Mouse (Mus musculus): ENCODE data around the gene Fam102a. TPM values are rescaled to one million over a fixed set of nuclear protein-coding genes. Genes with fewer than 3 reads are reported as not detected.

The Fam102a gene
- polyA plus RNA-seq, 1 experiment from 2014 or later = 19.9 TPM

- ATAC-seq (ENCODE audit: insufficient read depth) (no peak), DNase-seq (no peak)
- Histone ChIP-seq H3K36me3 (ENCODE audit: insufficient read depth) (peaks cover 23% of the 10 kb centered on the region; the same call in 1 of the 2 replicates), H3K4me1 (ENCODE audit: insufficient read depth) (peaks cover 15% of the 10 kb centered on the region), H3K4me2 (no peak overlapping the region), H3K4me3 (ENCODE audit: low read depth, low read length) (no peak overlapping the region), H3K9me3 (ENCODE audit: low read depth, low read length) (no peaks in the 10 kb centered on the region), H3K27me3 (ENCODE audit: insufficient read depth, low read length) (no peaks in the 10 kb centered on the region), H3K9ac (no peak overlapping the region), H3K27ac (ENCODE audit: low read depth) (no peak overlapping the region)
- TF ChIP-seq CTCF (IDR thresholded peaks at IDR 0.05; ENCODE audit: low read depth) = no peak
- WGBS = 62% methylated on average over 10 of the region's 10 CpGs
Observed at GRCm38 (mm10) chr2:32590224-32590623, 55.1 kb downstream of the Fam102a start.

GRCm38 (mm10) chr2:32591249-32591648, 56.1 kb downstream of the Fam102a start:
- ATAC-seq (ENCODE audit: insufficient read depth) (no peak), DNase-seq (no peak)
- H3K27me3 ChIP-seq (ENCODE audit: insufficient read depth, low read length) = no peaks in the 10 kb centered on the region
- TF ChIP-seq CTCF (IDR thresholded peaks at IDR 0.05; ENCODE audit: low read depth) = no peak
- no peak overlapping the region for H3K4me2 ChIP-seq
- peaks cover 23% of the 10 kb centered on the region; the same call in 1 of the 2 replicates for H3K36me3 ChIP-seq (ENCODE audit: insufficient read depth)
- H3K9ac ChIP-seq = no peak overlapping the region
- H3K4me3 ChIP-seq (ENCODE audit: low read depth, low read length) = no peak overlapping the region
- no peaks in the 10 kb centered on the region for H3K9me3 ChIP-seq (ENCODE audit: low read depth, low read length)
- WGBS = 63% methylated on average over 6 of the region's 6 CpGs
- H3K4me1 ChIP-seq (ENCODE audit: insufficient read depth) = peaks cover 15% of the 10 kb centered on the region
- H3K27ac ChIP-seq (ENCODE audit: low read depth) = no peak overlapping the region

GRCm38 (mm10) chr2:32596725-32597124, 61.6 kb downstream of the Fam102a start:
- 0 out of 2 replicates have a peak, but pooled peaks cover 3% of the 10 kb centered on the region for H3K4me1 ChIP-seq (ENCODE audit: insufficient read depth)
- 87% methylated on average over 13 of the region's 13 CpGs for WGBS
- no peak overlapping the region for H3K27ac ChIP-seq (ENCODE audit: low read depth)
- no peak for DNase-seq
- no peak overlapping the region for H3K9ac ChIP-seq
- ATAC-seq (ENCODE audit: insufficient read depth) = no peak
- no peaks in the 10 kb centered on the region for H3K9me3 ChIP-seq (ENCODE audit: low read depth, low read length)
- H3K4me2 ChIP-seq = no peak overlapping the region
- no peak overlapping the region for H3K4me3 ChIP-seq (ENCODE audit: low read depth, low read length)
- TF ChIP-seq CTCF (IDR thresholded peaks at IDR 0.05; ENCODE audit: low read depth) = no peak
- H3K36me3 ChIP-seq (ENCODE audit: insufficient read depth) = peaks cover 22% of the 10 kb centered on the region
- H3K27me3 ChIP-seq (ENCODE audit: insufficient read depth, low read length) = no peaks in the 10 kb centered on the region

DNA sequence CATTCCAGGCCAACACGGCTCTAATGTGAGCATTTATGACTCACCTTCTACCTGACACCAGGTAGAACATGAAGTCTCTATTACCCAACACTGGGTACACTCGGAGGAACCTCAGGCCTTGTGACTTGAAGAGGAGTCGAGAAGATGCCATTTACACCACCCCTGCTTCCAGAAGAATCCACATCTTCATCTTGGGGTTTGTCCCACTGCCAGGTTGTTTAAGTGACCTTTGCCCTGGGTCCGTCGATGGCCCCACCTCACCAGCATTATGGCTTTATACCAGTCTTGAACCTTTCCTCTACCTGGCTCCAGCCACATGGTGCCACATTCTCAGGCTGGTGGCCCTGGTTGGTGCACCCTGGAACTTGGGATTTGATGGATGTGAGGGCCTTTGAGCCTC, 62.1 kb downstream of the Fam102a start:
- no peaks in the 10 kb centered on the region for H3K27me3 ChIP-seq (ENCODE audit: insufficient read depth, low read length)
- WGBS = 82% methylated on average over 5 of the region's 5 CpGs
- ATAC-seq (ENCODE audit: insufficient read depth) (no peak), DNase-seq (no peak)
- H3K27ac ChIP-seq (ENCODE audit: low read depth) = no peak overlapping the region
- H3K9ac ChIP-seq = no peak overlapping the region
- TF ChIP-seq CTCF (IDR thresholded peaks at IDR 0.05; ENCODE audit: low read depth) = no peak
- no peak overlapping the region for H3K4me2 ChIP-seq
- peaks cover 22% of the 10 kb centered on the region for H3K36me3 ChIP-seq (ENCODE audit: insufficient read depth)
- H3K4me1 ChIP-seq (ENCODE audit: insufficient read depth) = peaks cover 8% of the 10 kb centered on the region
- no peak overlapping the region for H3K4me3 ChIP-seq (ENCODE audit: low read depth, low read length)
- H3K9me3 ChIP-seq (ENCODE audit: low read depth, low read length) = no peaks in the 10 kb centered on the region

- ATAC-seq (ENCODE audit: insufficient read depth) = no peak
- WGBS = 84% methylated on average over 5 of the region's 5 CpGs
- Histone ChIP-seq H3K4me3 (ENCODE audit: low read depth, low read length) (no peak overlapping the region), H3K27ac (ENCODE audit: low read depth) (no peak overlapping the region), H3K9me3 (ENCODE audit: low read depth, low read length) (no peaks in the 10 kb centered on the region), H3K4me1 (ENCODE audit: insufficient read depth) (peaks cover 9% of the 10 kb centered on the region), H3K9ac (no peak overlapping the region), H3K36me3 (ENCODE audit: insufficient read depth) (peaks cover 22% of the 10 kb centered on the region), H3K27me3 (ENCODE audit: insufficient read depth, low read length) (no peaks in the 10 kb centered on the region), H3K4me2 (no peak overlapping the region)
- no peak for DNase-seq
- no peak for TF ChIP-seq CTCF (IDR thresholded peaks at IDR 0.05; ENCODE audit: low read depth)
Observed at GRCm38 (mm10) chr2:32597699-32598098, 62.6 kb downstream of the Fam102a start.

DNA sequence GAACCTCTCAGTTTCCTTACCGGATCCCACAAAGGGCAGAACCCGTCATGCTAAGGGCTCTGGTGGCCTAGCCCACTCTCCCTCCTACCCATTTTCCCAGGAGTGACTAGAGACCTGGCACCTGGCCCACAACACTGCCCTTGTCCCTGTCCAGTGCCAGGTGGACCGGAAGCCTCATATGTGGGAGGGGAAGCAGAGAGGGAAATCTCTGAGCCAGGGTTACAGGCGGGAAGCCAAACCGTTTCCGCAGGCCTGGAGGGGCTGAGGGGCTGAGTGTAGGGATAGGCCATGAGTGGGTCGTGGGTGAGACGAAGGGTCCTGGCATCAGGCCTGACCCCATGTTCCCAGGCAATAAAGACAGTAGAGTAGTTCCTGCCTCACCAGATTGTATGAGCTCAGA, 63.4 kb downstream of the Fam102a start:
- no peak for DNase-seq
- Histone ChIP-seq H3K4me3 (ENCODE audit: low read depth, low read length) (no peak overlapping the region), H3K4me1 (ENCODE audit: insufficient read depth) (peaks cover 9% of the 10 kb centered on the region), H3K9me3 (ENCODE audit: low read depth, low read length) (no peaks in the 10 kb centered on the region), H3K4me2 (no peak overlapping the region), H3K27ac (ENCODE audit: low read depth) (no peak overlapping the region), H3K9ac (no peak overlapping the region), H3K27me3 (ENCODE audit: insufficient read depth, low read length) (no peaks in the 10 kb centered on the region), H3K36me3 (ENCODE audit: insufficient read depth) (peaks cover 22% of the 10 kb centered on the region)
- no peak for TF ChIP-seq CTCF (IDR thresholded peaks at IDR 0.05; ENCODE audit: low read depth)
- ATAC-seq (ENCODE audit: insufficient read depth) = no peak
- WGBS = 85% methylated on average over 8 of the region's 8 CpGs

GRCm38 (mm10) chr2:32599409-32599808, 64.3 kb downstream of the Fam102a start, which contains the start of gene St6galnac6:
TSS of gene St6galnac6 (plus strand) at chr2:32599709.
- 86% methylated on average over 3 of the region's 3 CpGs for WGBS
- H3K4me2 ChIP-seq = no peak within 1 kb of the TSS
- peaks cover 16% of the 10 kb centered on the region for H3K36me3 ChIP-seq (ENCODE audit: insufficient read depth)
- no peak within 1 kb of the TSS for H3K4me3 ChIP-seq (ENCODE audit: low read depth, low read length)
- DNase-seq = no peak
- peaks cover 9% of the 10 kb centered on the region for H3K4me1 ChIP-seq (ENCODE audit: insufficient read depth)
- H3K27me3 ChIP-seq (ENCODE audit: insufficient read depth, low read length) = no peaks in the 10 kb centered on the region
- no peak for ATAC-seq (ENCODE audit: insufficient read depth)
- H3K9me3 ChIP-seq (ENCODE audit: low read depth, low read length) = no peaks in the 10 kb centered on the region
- no peak within 1 kb of the TSS for H3K27ac ChIP-seq (ENCODE audit: low read depth)
- no peak for TF ChIP-seq CTCF (IDR thresholded peaks at IDR 0.05; ENCODE audit: low read depth)
- H3K9ac ChIP-seq = no peak within 1 kb of the TSS
